Mouse (Mus musculus) left cerebral cortex, adult 9 months (tissue): ENCODE measurements around the gene Fsd2.

ENCODE experiments used
- DNase-seq, 2 experiments: peaks; one replicate each; pipeline ENCODE4 v3.0.0; 2022; ENCODE audit warnings: low spot score in 2 of 2

The Fsd2 gene

DNA sequence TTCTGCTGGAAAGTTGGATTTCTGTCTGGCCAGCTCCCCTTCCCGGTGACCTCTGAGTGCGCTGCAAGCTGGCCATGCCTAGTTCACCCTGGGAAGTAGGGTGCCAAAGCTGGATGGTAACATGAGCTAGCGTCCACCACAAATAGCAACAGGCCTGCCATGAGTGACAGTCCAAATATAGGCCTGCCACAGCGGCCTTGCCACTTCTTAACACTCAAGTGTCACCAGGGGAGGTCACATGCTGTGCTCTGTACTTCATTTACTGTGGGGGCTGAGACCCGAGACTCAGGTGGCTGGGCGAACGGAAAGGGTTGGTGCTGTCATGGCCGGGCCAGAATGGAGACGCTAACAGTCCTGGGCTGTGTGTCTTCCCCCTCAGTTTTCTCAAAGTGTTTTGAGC, at the start of gene Fsd2:
Gene Fsd2, minus strand, starts transcription at position 53 of the 400 bp plus-strand sequence.
- DNase-seq, result no peak

DNA sequence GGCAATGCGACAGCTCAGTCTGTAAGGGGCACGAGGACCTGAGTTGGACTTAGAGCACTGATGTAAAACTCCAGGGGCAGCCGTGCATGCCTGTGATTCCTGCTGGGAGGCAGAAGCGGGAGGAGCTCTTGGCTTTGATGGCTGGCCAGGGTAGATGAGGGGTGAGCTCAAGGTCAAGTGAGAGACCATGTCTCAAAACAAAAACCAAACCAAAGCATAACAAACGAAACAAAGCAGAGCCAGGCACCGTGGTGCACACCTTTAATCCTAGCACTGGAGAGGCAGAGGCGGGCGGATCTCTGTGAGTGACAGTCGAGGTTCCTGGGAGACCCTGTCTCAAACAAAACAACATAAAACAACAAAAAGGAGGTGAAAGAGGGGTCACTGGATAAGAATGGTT, 48.3 kb upstream of the Fsd2 start:
- DNase-seq, result no peak

GRCm38 (mm10) chr7:81612856-81613635, 46.3 kb upstream of the Fsd2 start:
- no peak for DNase-seq

DNA sequence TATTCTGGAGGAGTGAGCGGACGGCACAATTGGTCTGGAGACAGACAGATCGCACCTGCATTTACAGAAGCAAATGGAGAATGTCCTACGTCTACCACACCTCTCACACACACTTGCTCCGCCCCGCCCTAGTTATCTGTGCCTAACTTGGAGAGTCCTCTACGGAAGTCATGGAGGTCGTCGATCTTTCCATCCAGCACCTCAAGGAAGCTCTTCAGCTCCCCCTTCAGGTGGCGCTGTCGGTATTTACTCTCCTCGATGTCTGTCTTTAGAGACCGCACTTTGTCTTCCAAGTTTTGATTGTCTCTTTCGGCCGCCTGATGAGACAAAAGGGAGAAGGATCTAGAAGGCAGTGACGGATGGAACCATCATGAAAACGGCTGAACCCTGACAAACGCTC, 43.4 kb upstream of the Fsd2 start:
- no peak for DNase-seq

GRCm38 (mm10) chr7:81606452-81606851, 39.7 kb upstream of the Fsd2 start:
- DNase-seq, result no peak

DNA sequence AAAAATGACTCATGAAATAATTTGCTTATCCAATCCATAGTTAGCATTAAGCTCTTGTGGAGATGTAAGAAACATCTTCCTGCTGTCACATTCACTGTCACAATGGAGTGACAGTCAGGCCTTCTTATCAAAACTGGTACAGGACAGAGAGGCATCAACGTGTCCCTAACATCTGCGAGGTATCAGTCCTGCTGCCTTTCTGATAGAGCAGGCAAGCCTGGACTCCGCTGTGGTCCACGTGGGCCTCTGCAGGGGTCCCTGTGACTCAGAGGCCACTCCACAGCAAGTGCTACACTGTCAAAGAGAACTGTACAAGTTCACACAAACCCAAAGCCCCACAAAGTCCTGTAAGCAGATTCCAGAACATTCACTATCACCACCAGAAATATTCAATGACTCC, 38.7 kb upstream of the Fsd2 start:
- no peak for DNase-seq

DNA sequence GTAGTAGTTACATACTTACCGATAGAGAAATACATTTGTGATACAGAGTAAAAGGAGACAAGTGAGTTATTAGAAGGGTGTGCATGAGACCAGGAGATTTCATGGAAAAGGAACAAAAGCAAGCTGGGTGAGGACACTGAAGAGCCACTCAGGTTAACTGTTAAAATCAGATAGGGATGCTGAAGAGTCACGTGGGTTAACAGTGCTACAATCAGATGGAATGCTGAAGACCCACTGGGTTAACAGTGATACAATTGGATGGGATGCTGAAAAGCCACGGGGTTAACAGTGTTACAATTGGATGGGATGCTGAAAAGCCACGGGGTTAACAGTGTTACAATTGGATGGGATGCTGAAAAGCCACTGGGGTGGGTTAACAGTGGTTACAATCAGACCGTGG, 38.2 kb upstream of the Fsd2 start:
- DNase-seq, result no peak

- DNase-seq, result peak; percentile 38 to 44
Measured at GRCm38 (mm10) chr7:81599379-81600280, 32.9 kb upstream of the Fsd2 start.

GRCm38 (mm10) chr7:81597660-81598059, 30.9 kb upstream of the Fsd2 start:
- no peak for DNase-seq

GRCm38 (mm10) chr7:81596086-81596485, 29.3 kb upstream of the Fsd2 start:
- no peak for DNase-seq

DNA sequence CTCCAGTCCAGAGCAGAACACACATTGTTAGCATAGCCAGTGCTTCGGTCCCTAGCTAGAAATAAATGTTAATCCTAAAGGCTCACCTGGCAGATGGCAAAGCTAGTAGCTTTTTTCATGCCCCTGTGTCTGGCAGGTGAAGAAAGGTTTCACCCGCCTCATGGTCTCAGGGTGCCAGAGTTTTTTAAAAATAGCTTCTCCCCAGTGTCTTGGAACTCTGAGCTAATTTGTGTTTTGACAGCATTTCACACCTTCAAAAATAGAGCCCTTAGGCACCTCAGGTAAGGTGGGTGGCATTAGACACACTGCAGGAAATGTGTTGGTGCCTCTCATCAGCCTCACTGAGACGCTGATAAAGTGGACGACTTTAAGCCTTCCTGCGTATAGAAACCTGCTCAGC, 28.3 kb upstream of the Fsd2 start:
- no peak for DNase-seq

GRCm38 (mm10) chr7:81593387-81593786, 26.6 kb upstream of the Fsd2 start:
- no peak for DNase-seq

- DNase-seq, result no peak
Measured at GRCm38 (mm10) chr7:81592686-81593085, 25.9 kb upstream of the Fsd2 start.

DNA sequence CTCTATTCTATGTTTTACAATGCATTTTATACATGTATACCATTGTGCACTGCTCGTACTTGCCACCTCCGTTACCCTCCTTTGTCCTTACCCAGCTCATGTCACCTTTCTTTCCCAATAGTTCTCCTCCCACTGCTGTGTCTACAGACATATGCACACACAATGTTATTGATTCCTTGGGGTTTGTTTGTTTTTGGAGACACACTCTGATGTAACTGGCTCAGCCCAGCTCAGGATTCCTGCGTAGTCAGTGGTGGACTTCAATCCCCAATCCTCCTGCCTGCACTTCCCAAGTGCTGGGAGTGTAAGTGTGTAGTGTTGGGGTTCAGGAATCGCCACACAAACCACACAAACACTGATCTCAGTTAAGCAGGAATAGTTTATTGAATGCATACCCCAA, 20.5 kb upstream of the Fsd2 start:
- DNase-seq, result no peak

DNA sequence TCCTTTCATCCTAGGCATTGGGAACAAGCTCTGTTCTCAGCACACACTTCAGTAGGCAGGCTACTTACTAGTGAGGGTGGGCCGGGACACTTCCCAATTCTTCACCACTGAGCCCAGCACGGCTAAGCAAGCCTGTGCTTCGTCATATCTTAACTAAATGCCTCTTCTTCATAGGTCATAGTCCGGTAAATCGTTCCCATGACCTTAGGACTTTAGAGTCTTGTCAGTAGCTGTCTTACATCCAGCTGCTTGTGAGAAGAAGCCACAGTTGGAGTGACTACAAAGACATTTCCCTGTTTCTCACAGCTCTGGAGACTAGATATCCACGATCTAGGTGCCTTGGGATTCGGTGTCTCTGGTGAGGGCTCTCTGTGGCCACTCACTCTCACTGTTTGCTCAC, 18.6 kb upstream of the Fsd2 start:
- no peak for DNase-seq

DNA sequence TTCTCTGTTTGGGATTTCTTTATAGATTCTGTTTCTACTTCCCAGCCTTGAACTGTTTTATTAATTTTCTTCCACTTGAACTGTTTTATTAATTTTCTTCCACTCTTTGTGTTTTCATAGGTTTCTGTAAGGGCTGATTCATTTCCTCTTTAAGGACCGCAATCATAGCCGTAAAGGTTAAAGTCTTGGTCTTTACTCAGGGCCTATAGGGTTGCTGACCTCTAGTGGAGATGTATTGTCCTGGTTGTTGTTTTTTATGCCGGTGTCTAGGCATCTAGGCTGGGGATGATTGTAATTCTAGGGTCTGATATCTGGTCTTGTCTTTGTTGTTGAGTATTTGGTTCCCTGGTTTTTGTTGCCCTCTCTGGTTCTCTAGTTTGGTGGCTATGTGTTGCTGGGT, 16.8 kb upstream of the Fsd2 start:
- no peak for DNase-seq

DNA sequence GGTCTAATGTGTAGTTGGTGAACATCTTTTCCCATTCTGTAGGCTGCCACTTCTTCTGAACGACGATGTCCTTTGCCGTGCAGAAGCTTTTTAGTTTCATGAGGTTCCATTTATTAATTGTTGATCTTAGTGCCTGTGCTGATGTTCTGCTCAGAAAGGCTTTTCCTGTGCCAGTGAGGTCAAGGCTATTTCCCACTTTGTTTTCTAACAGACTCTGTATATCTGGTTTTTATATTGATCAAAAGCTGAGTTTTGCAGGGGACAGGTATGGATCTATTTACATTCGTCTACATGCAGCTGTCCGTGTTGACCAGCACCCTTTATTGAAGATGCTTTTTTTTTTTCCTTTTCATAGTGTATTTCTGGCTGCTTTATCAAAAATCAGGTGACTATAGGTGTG, 12.6 kb upstream of the Fsd2 start:
- no peak for DNase-seq

GRCm38 (mm10) chr7:81578413-81578812, 11.7 kb upstream of the Fsd2 start:
- no peak for DNase-seq

DNA sequence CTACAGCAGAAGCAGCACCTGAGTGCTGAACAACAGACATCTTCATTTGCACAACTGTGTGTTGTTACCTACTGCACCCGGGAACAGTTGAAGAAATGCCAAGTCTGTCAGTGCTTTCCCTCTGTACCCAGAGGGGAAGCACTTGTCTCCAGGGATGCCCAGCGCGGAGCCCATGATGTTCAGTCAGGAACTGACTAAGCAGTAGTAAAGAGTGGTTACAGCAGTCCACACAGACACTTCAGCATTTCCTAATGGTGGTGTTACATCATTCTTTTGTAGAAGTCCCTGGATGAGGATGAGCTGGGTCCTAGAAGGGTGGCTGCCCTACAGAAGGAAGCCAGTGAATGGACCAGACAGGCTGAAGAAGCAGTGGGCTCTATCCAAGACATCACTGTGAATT, 11.1 kb upstream of the Fsd2 start:
- no peak for DNase-seq

- no peak for DNase-seq
Measured at GRCm38 (mm10) chr7:81575606-81576005, 8.9 kb upstream of the Fsd2 start.

- no peak for DNase-seq
Measured at GRCm38 (mm10) chr7:81573821-81574220, 7.1 kb upstream of the Fsd2 start.

DNA sequence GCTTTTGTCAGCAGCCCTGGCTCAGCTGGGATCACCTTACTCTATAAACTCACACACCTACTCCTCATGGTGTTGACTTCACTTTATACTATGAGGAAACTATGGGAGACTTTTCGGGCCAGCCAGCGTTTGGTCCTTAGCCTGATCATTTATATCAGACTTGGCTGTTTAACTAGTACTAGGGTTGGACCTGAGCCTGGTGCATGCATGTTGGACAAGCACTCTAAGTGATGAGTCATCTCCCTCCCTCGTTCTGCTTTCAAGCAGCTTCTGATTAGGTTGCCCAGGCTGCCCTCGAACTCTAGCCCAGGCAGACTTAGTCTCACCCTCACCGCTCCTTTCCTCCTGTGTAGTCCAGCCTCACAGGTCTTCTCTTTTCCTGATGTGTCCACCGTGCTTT, 6.7 kb upstream of the Fsd2 start:
- no peak for DNase-seq
